Mouse (Mus musculus) B cell, adult 2 months (primary cell): ENCODE measurements at regions not wholly inside any gene's neighbourhood (a gene's known extent, or its start where the extent isn't known, plus 50 kb on each side); places are given as distances from the start of the nearest gene placed in this dataset.
A peak's percentile ranks its signal among the peaks of the same experiment; 100 is the strongest.

Experiments used
- DNase-seq, 2 experiments: peaks; one replicate each; pipeline ENCODE4 v3.0.0; 2022

DNA sequence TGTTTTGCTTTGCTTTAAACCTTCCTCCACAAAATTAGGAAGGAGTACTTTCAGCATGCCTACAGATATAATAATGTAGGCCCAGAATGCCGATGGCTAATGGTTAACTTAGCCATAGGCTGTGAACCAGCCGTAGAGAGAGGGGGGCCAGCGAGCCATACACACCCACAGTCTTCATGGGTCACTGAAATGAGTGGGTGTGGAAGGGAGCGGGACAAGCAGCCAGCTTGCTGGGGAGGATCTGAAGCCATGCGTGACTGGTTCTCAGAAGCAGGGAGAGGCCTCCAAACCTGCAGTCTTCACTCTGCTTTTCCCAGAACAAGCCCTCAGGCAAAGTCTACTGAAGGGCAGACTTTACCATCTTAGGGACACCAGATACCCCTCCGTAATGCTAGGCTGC, 50.8 kb upstream of the Ptpn13 start:
- DNase-seq, result no peak

DNA sequence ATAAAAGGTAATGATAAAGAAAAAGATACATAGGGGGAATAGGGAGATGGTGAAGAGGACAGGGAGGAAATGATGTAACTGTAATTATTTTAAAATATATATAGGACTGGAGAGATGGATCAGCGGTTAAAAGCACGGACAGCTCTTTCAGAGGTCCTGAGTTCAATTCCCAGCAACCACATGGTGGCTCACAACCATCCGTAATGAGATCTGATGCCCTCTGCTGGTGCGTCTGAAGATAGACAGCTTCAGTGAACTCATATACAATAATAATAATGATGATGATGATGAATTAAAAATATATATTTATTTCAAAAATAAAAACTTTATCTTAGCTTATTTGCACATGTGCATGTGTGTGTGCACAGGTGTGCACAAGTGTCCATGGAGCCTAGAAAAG, 51.9 kb upstream of the Ptpn13 start:
- no peak for DNase-seq

DNA sequence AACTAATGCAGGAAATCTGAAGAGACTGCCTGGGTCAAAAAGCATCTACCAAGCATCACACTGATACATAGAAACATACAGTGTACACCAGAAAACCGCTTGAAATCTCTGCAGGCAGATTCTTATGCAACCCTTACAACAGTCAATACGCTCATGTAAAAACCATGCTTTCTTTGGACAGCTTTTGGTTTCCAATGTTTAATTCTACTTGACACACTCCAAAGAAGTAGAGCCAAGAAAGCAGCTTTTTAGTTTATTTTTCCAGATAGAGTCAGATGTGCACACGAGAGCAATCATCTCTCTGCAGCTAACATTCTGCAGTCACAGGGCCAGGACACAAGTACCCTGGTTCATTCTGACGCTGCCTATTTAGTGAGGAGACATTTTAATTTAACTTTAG, 54.5 kb upstream of the Ptpn13 start:
- no peak for DNase-seq

DNA sequence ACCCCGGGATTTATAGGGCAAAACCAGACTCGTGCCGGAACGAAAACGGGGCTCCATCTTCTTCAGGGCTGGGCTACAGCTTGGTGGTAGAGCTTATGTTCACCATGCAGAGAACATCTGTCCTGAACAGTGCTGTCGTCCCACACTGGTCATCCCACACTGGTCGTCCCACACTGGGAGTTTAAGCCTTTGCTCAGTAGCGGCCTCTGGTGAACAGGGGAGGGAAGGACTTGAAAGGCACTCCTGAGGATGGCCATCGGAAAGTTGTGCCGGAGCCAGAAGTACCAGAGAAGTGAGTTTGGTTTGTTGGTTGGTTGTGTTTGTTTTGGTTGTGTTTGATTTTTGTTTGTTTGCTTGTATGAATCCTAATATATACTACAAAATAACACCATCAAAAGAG, 56.0 kb upstream of the Ptpn13 start:
- DNase-seq, result no peak

DNA sequence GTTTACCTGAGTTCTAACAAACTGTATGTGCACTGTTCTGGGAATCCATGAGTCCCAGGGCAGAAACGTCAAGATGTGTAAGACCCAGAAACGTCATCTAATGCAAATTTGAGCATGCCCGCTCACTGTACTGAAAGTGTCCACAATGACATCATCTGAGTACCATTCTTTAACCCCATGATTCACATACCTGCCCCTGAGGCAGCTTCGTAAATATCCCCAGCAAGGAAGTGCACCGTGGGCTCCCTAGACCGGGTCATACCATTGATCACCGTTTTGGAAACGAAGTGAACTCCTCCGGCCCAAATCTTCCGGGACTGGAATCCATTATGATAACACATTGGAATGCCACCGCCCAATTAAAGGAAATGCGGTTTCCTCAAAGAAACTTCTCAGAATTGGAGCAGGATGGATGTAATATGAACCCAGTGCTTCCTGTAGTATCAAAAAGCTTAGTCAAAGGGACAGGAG, 57.8 kb upstream of the Ptpn13 start:
- no peak for DNase-seq

DNA sequence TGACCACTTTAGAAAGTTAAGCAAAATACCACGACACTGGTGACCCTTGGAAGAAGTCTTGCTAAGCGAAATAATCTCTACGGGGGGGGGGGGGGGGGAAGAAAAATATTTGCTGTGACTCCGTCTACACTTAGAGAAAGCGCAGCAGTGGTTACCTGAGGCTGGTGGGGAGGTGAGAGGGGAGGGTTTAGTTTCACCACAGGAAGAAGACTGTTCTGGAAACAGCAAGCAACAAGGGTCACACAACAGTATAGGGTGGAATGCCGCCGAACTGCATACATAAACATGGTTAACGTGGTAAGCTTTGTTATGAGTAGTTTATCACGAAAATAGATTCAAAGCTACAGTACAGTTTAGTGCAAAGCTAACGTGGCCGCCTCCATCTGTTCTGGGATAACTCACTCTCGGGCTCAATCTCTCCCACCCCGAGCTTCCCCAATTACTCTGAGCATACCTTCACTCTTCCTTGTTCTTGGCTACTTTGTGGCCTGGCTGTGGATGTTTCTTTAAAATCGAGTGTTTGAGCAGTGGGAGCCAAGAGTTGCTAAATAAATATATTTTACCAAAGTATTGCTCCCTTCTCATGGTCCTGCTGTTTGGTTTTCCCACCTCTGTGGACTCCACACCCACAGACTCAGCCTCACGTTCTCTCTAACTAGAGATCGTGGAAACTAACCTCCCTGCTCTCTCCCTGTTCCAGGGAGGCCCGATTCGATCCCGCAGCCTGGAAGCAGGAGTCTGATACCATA, 59.1 kb upstream of the Ptpn13 start:
- no peak for DNase-seq

DNA sequence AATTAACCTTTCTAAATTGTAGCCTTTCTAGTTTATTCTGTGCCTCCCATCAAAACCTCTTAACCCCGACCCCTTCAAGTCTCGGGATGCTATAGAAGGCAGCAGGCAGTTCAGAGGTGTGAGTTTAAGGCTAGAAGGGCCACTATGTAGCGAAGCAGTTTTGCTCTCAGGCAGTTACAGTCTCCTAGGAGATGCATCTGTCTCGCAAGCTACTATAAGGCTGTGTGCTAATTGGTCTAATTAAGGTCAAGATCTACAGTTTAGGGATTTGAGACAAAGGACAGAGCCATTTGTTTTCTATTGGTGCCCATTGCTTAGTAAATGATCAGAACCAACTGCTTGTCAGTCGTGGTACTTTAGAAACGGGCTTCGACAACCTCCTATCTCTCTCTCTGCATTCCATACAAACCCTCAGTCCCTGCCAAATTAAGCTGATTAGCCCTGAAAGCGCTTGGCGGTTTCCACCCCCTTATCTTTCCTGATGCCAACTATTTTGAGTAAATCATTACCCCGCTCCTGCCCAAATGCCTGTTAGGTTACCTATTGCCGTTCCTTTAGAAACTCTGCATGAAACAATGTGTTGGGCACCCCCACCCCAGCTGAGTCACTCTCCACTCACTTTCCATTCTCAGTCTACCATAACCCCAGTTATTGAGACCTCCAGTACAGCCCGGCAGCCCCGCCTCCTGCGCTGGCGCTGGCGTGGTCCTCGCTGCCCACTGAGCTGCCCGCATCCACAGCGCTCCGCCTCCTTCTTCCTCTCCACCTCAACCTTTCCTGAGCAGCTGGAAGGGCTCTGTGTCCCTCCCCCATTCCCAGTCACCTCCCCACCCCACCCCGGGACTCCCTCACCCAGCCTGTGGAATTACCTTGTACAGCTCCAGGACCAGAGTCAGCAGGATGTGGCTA, 59.9 kb upstream of the Ptpn13 start:
- DNase-seq, result no peak

DNA sequence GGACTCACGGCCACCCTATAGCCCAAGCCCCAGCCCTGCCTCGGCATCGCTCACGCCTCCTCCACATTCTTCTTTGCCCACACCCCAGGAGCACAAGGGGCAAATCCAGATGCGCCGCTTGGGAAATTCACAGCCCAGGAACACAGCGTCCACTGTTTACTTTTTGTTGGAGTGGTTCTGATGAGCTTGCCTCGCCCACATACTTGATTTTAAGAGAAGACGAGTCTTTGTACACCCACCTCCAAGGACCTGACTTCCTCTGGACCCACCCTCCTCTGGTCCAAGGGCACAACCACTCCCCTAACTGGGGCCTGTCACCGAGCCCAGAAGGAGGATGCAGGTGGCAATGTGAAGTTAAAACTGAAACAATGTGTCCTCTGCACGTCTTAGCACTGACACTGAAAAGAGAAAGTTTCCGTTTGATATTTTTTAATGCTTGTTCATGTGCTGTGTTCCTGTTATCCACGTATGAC, 64.2 kb upstream of the Ptpn13 start:
- no peak for DNase-seq

DNA sequence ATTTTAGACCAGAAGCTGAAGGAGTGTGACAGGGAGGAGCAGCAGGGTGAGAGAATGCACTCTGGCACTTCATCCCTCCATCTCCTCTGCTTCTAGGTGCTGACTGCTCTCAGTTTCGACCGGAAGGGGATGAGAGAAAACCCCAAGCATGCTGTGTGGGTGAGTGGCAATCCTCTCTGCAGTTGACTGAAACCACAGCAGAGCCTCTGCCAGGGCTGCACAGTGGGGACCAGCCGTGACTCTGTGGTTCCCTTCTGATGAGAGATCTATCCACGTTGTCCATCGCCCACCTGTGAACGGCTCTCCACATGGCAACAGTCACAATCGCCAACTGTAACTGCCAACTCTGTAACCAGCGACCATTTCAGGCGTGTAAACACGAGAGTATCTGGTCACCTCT, 64.6 kb upstream of the Ptpn13 start:
- DNase-seq, result no peak

DNA sequence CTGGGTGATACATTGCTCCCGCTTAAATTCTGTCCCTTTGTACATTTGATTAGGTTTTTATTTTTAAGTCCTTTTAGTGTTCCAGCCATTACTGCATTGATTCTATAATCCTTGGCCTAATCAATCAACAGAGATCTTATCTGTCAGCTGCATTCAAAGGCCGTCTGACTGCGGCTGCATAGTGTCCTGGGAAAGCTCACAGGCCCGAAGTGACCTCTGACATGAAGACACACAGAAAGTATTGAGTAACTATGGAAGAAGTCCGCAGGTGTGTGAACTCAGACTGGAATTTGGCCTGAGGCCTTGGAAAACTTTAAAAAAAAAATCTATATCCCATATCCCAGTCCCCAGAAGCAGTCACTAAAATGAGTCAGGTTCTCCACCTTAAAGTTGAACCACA, 67.4 kb upstream of the Ptpn13 start:
- no peak for DNase-seq

DNA sequence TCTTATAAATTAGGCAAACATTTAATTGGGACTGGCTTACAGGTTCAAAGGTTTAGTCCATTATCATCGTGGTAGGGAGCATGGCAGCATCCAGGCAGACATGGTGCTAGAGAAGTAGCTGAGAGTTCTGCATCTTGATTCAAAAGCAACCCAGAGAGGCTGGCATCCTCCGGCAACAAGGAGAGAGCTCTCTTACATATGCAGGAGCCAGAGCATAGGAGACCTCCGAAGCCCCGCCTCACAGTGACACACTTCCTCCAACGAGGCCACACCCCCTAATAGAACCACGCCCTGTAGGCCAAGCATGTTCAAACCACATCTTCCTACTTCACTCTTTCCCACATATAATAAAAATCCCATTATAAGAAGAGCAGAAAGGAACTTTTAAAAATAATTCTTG, 68.5 kb upstream of the Ptpn13 start:
- DNase-seq, result no peak

DNA sequence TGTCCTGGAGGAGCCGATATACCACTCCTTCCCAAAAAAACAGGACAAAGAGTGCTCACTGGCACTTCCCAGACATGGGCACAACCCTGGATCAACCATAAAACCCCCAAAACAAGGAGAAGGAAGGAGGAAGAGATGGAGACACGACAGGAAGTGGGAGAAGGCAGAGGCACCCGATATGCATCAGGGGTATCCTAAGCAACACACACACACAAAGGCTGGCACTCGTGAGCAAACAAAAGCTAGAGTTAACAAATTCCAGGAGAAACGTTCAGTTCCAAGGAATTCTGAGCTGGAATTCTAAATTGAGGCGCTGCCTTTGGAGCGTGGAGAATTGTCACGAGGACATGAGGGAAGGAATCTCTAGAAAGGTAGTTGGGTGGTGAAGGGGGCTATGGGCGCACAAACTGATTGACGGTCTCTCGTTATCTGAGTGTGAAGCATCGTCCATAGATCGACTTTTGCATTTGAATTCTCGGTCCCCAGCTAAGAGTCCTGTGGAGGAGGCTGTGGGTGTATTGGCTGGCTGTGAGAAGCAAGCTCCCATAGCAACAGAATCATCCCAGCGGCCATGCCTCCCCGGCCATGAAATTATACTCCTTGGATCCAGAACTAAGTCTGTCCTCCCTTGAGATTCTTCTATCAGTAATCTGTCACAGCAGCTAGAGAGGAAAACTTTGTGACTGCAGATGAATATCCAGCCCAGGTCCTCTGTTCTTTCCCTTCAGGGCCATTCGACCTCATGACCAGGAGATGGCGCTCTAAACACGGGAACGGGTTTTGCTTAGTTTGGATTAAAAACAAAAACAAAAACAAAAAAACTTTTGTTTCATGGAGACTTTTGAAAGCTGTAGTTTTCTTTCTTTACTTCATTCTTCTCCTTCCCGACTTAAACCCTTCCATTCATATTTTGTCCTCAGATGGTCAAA, 69.4 kb upstream of the Ptpn13 start:
- DNase-seq, result peak; percentile 3 to 5

DNA sequence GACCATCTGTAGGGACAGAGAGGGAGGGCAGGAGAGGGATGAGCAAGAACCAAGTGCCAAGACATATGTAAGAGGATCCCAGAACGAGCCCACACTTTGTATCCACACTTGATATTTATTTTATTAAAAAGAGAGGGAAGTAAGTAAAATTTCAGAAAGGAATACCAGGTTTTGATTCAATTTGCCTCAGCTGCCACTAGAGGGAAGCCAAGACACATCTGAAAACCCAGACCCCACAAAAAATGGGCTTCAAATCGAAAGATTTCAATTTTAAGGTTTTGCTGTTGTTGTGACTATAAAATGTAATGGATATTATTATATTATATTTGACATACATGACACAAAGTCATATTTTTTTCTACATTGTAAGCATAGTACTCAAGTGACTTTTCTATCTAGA, 81.1 kb upstream of the Ptpn13 start:
- DNase-seq, result no peak

DNA sequence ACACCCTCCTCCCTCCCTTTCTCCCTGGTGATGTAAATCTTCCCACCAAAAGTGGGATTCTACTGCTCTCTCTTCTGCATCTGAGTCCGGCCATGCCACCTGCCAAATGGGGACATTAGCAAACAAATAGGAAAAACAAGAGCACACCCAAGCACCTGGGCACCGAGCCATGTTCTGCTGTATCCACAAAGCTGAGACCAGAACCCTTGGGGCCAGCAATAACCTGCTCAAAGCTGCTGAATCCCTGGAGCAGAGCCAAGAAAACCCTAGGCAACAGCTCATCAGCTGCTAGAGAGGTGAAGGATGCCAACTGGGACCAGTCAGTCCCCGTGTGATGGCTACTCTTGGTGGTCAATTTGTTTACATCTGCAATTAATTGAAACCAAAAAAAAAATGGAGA, 83.5 kb upstream of the Ptpn13 start:
- no peak for DNase-seq

DNA sequence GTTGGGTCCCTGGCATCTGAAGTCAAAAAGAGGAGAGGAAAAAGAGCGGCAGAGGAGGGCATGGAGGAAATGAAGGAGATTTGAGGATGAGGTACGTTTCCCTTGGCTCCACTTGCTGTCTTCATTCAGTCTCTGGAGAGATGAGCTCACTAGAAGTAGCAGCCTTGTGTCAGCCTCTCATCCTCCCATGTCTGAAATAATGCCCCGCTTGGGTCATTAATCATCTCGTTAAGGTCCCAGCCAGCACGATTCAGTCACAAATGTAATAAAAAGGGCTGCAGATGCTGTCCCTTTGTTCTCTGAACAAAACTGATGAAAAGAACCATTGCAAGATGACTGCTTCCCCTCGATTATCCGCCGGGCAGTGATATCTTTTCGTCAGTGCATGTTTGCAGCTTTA, 84.4 kb upstream of the Ptpn13 start:
- no peak for DNase-seq

DNA sequence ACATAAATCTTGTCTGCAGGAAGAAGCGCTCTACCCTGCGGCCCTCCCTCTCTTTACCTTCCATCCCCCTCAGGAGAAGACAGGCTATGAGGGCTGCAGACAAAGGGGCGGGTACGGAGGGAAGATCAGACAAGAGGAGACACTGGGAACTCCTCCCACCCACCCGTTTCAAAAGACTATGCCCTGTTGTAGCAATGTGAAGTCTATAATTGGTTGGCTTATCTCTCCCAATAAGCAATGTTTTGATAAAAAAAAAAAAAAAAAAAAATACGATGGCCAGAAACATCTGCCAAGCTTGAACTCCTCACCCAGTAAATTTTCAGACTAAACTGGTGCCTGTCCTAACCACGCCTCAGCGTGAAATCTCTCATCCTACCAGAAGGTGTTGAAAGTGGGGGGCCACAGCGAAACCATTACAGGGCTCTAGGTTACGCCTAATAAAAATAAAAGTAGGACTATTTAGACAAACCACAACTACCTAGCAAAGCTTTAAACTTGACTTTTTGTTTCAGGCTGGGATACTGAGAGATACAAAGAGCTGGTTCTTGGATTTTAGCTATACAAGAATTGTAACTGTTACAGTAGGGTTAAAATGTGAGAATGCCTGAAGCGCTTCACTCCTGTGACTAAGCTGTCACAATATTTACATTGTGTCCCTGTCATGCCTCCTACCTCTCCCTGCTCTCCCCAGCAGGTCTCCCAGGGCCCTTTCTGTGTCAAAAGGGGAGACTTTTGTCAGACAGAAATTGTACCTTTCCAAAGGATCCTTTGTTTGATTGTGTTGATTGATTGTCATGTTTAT, 88.1 kb upstream of the Ptpn13 start:
- no peak for DNase-seq

DNA sequence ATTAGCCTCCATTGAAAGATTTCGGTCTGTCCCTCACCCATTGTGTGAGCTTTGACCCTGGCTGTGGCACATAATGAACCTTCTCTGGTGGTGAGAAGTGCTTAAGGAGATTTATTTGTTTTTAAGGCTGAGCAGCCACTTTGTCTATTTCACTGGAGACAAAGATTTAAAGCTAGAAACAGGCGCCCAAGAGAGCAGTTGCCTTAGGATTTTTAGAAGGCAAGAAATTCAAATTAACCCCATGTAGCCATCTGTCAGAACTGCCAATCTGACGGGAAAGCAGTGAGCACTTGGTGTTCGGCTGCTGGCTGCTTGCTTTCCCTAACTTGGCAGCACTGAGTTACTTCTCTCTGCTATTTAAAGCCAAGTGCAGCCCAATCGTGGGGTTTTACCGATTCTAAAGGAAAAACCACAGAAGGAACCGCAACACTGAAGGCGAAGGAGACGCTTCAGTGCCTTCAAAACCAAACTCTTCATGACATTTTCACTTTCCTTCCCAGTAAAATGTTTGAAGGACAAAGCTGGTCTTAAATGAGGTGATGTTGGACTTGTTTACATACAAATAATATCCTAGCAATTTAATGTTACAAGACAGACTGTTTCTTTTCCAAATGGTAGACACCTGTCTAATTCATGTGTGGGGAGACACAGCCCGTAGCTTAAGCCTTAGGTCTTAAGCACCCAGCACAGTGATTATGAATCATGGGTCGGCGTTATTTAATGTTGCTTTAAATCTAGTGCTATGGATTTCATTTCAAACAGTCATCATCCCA, 88.9 kb upstream of the Ptpn13 start:
- no peak for DNase-seq

DNA sequence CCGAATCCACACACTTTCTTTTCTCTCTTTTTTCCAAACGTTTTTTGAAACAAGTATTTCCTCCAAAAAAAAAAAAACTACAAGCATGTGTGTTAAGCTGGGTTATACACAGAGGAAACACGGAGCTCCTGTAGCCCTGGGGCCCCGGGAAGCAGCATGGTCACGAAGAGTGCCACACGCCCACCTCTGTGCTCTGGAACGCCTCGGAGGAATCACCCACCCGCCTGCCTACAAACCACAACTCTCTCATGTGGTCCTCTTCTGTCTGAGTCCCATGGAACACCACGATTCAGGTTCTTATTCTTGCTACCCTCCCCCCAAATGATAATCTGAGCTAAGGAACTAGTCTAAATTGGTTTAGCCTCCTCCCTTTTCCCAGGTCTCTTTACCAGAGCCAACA, 98.6 kb upstream of the Ptpn13 start:
- no peak for DNase-seq

DNA sequence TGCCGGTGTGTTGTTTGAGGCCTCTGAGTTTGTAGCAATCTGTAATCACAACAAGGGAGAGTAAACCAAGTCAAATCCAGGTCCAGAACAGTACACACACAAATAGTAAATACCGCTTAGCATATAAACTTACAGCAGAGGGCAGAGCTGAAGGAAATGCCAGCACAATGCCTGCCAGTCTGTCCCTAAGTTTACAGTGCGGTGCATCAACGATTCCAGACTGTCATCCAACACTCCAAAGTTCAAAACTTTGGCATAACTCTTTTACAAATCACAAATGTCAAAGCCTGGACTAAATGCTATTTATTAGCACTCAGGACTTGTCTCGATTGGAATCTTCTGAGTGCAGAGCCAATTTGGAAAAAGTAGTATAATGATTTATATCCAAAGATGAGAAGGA, 104.7 kb upstream of the Ptpn13 start:
- no peak for DNase-seq

DNA sequence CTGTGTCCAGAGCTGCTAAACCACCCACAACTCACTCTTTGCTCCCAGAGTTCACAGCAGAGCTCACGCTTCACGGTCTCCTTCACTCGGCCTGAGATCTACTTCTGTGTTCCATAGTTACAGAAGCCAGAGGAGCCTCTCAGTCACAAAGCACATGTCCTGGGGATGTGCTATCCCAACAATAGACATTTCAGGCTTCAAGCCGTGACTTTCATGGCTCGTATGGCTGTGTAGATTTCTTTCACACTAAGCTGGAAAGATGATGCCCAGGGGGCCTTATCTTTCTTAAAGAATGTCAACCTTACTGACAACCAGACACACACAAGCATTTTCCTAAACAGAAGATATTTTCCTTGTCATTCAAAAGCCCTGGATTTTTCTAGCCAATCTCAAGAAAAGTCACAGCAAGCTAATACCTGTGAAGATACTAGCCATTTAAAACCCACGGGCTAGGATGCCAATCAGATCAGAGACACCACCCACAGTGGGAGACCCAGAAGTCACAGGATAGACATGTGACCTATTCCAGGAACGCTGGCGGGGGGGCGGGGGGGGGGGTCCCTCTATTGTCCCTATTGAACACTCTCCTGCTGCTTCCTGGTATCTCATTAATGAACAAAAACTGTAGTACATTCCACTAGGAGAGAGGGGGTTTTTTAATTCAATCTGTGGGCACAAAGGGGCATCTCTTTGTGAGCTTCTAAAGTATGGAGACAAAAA, 98.8 kb upstream of the Mapk10 start:
- DNase-seq, result no peak
